Mouse (Mus musculus) testis, adult 2 months (tissue): ENCODE data around the gene Fam117a. TPM values are rescaled to one million over a fixed set of nuclear protein-coding genes. Genes with fewer than 3 reads are reported as not detected.
A peak's percentile ranks its signal among the peaks of the same experiment; 100 is the strongest.
"Not testable (repeated sequence)": the region's sequence is repeated elsewhere in the genome, so short reads cannot be mapped to it uniquely, and the experiment has no call there.

Experiments
- H3K27ac ChIP-seq: fragments of 200-500 bp; 2 replicates; pipeline ENCODE4 v1.5.1; 2012; ENCODE audit warnings: low read depth, low read length; ENCODE audit not compliant: control insufficient read depth, insufficient read depth
- H3K27me3 ChIP-seq: fragments of 200-500 bp; 2 replicates; pipeline ENCODE4 v1.6.1; 2012; ENCODE audit warnings: mild to moderate bottlenecking, low read length, moderate library complexity; ENCODE audit not compliant: control insufficient read depth, insufficient read depth
- H3K36me3 ChIP-seq: fragments of 200-500 bp; 2 replicates; pipeline ENCODE4 v1.6.1; 2012; ENCODE audit warnings: mild to moderate bottlenecking, low read length; ENCODE audit not compliant: control insufficient read depth, insufficient read depth
- H3K4me1 ChIP-seq: fragments of 200-500 bp; 2 replicates; pipeline ENCODE4 v1.6.1; 2012; ENCODE audit warnings: low read length; ENCODE audit not compliant: control insufficient read depth, insufficient read depth
- H3K4me3 ChIP-seq: fragments of 200-500 bp; 2 replicates; pipeline ENCODE4 v1.5.1; 2012; ENCODE audit warnings: low read depth, mild to moderate bottlenecking, low read length, moderate library complexity, mixed read lengths; ENCODE audit not compliant: control insufficient read depth
- CTCF ChIP-seq: fragments of 200-500 bp; IDR thresholded peaks from 2 replicates; pipeline ENCODE4 v1.5.1; 2012; ENCODE audit warnings: low read depth, mild to moderate bottlenecking, inconsistent platforms, low read length, moderate library complexity; ENCODE audit not compliant: control insufficient read depth, insufficient read depth, insufficient replicate concordance
- POLR2A ChIP-seq: fragments of 200-500 bp; IDR thresholded peaks from 2 replicates; pipeline ENCODE4 v1.6.1; 2012; ENCODE audit warnings: low read depth, mild to moderate bottlenecking, inconsistent platforms, low read length, moderate library complexity; ENCODE audit not compliant: control insufficient read depth
- polyA plus RNA-seq: library from polyadenylated mRNA; depleted of rRNA; stranded (reverse); fragments of >200 nt; gene quantifications from 2 replicates; pipeline ENCODE4 v1.2.3, GENCODE M21; 2012

Fam117a gene
- polyA plus RNA-seq, 1 experiment: 16.7 TPM

- Histone ChIP-seq H3K27me3 (no peaks in the 10 kb centered on the region), H3K4me1 (no peaks in the 10 kb centered on the region), H3K36me3 (no peaks in the 10 kb centered on the region), H3K4me3 (no peak overlapping the region), H3K27ac (no peak overlapping the region)
- no peak for TF ChIP-seq POLR2A
- no peak for TF ChIP-seq CTCF
These were observed 66.8 kb downstream of the Fam117a start for GRCm38 (mm10) chr11:95403382-95404340.

- no peak overlapping the region for H3K4me3 ChIP-seq
- no peaks in the 10 kb centered on the region for H3K4me1 ChIP-seq
- no peaks in the 10 kb centered on the region for H3K36me3 ChIP-seq
- no peak overlapping the region for H3K27ac ChIP-seq
- TF ChIP-seq CTCF (no peak), POLR2A (no peak)
- no peaks in the 10 kb centered on the region for H3K27me3 ChIP-seq
These were observed 69.0 kb downstream of the Fam117a start for GRCm38 (mm10) chr11:95405771-95406170.

- H3K27ac ChIP-seq: 0 out of 2 replicates have a peak overlapping the region, but pooled peaks have one; percentile 6
- H3K4me1 ChIP-seq, H3K27me3 ChIP-seq, H3K4me3 ChIP-seq, H3K36me3 ChIP-seq: not testable (repeated sequence)
These were observed 69.6 kb downstream of the Fam117a start for GRCm38 (mm10) chr11:95406398-95406797.

GRCm38 (mm10) chr11:95409450-95410112 lies 72.8 kb downstream of the Fam117a start:
- Histone ChIP-seq H3K4me1 (peaks cover 2% of the 10 kb centered on the region; the same call in 1 of the 2 replicates), H3K36me3 (no peaks in the 10 kb centered on the region), H3K27me3 (no peaks in the 10 kb centered on the region), H3K27ac (no peak overlapping the region), H3K4me3 (no peak overlapping the region)
- no peak for TF ChIP-seq CTCF
- TF ChIP-seq POLR2A: no peak

GRCm38 (mm10) chr11:95411453-95412013 lies 74.7 kb downstream of the Fam117a start:
- no peak overlapping the region; the same call in 1 of the 2 replicates for H3K27ac ChIP-seq
- H3K4me1 ChIP-seq: peaks cover 4% of the 10 kb centered on the region; the same call in 1 of the 2 replicates
- TF ChIP-seq POLR2A (no peak), CTCF (no peak)
- H3K36me3 ChIP-seq: no peaks in the 10 kb centered on the region
- H3K4me3 ChIP-seq: no peak overlapping the region
- H3K27me3 ChIP-seq: no peaks in the 10 kb centered on the region

GRCm38 (mm10) chr11:95412615-95413014 lies 75.8 kb downstream of the Fam117a start:
- Histone ChIP-seq H3K36me3 (no peaks in the 10 kb centered on the region), H3K4me1 (peaks cover 4% of the 10 kb centered on the region; the same call in 1 of the 2 replicates), H3K27me3 (no peaks in the 10 kb centered on the region), H3K27ac (no peak overlapping the region; the same call in 1 of the 2 replicates), H3K4me3 (no peak overlapping the region)
- TF ChIP-seq POLR2A: no peak
- TF ChIP-seq CTCF: no peak
